Mouse (Mus musculus): ENCODE measurements around the gene Shld1. TPM values are rescaled to one million over a fixed set of nuclear protein-coding genes. Genes with fewer than 3 reads are reported as not detected.

Shld1 gene
- polyA plus RNA-seq, 1 experiment from 2014 or later = 13.4 TPM

Other genes with a start within 250 kb of the Shld1 start
- 28.7 and 31.3 TPM in 2 replicates for gene Gpcpd1, start 99.2 kb upstream of the Shld1 start, polyA plus RNA-seq (2015; fragmentation: Nextera tagmentation; extraction: Ambion mirVana)
- 0.87 and 1.1 TPM in 2 replicates for gene Chgb, start 94.3 kb downstream of the Shld1 start, polyA plus RNA-seq (2015; fragmentation: Nextera tagmentation; extraction: Ambion mirVana)
- 21.6 and 21.8 TPM in 2 replicates for gene Trmt6, start 129.1 kb downstream of the Shld1 start, polyA plus RNA-seq (2015; fragmentation: Nextera tagmentation; extraction: Ambion mirVana)
- 13.8 TPM in 2 replicates for gene Mcm8, start 129.2 kb downstream of the Shld1 start, polyA plus RNA-seq (2015; fragmentation: Nextera tagmentation; extraction: Ambion mirVana)
- gene Crls1, start 159.7 kb downstream of the Shld1 start, polyA plus RNA-seq (2015; fragmentation: Nextera tagmentation; extraction: Ambion mirVana) = 7.7 and 8.4 TPM in 2 replicates
- gene Lrrn4, start 194.0 kb downstream of the Shld1 start, polyA plus RNA-seq (2015; fragmentation: Nextera tagmentation; extraction: Ambion mirVana) = 6.3 and 7.3 TPM in 2 replicates